Mouse (Mus musculus): ENCODE measurements around the gene Cebpb. TPM values are rescaled to one million over a fixed set of nuclear protein-coding genes. Genes with fewer than 3 reads are reported as not detected.

Gene Cebpb
- polyA plus RNA-seq, 1 experiment from 2014 or later = 14.0 TPM

DNA sequence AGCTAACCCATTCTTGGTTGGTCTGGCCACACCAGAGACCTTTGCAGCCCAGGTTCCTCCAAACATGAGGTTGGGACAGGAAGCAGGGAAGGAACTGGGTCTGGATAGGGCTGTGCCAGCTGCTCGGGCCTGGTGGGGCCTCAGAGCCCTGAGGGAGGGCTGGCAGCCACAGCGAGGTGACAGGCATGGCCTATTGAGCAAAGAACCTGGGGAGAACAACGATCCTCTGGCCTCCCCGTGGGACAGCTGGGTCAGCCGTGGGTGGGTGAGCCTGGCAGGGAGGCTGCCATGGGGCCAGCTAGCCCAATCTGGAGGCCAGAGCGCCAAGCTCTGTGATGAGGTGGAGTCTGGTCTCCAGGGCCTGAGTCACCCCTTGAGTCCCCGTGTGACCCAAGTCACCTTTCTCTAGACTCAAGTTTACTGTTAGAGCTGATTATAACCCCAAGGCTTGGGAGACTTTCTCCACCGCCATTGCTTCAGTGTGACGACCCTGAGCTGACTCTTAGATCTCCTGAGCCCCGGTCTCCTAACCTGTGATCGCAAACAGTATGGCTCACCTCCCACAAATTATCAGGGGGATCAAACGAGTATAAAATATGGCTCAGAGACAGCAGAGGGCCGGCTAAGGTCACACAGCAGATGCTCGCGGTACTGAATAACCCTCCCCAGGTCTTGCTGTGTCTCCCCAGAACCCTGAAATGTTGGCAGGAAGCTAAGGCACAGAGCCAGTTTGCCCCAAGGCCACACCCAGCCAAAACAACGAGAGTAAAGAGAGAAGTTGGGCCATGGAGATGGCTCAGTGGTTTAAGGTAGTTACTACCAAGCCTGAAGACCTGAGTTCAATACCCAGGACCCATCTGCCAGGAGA, 2.1 kb upstream of the Cebpb start:
- WGBS (ENCODE audit: insufficient replicate concordance) = 55% methylated on average over 16 of the region's 16 CpGs
- H3K27ac ChIP-seq (replicated peaks) = peak overlapping the region; percentile 83
- ATAC-seq (ENCODE audit: insufficient read depth) = no peak
- H3K9ac ChIP-seq = no peak overlapping the region
- H3K4me1 ChIP-seq (replicated peaks) = peaks cover 65% of the 10 kb centered on the region
- no peak overlapping the region for H3K4me3 ChIP-seq (replicated peaks)
- peak overlapping the region; percentile 91; the same call in 1 of the 2 replicates for H3K4me2 ChIP-seq
- H3K9me3 ChIP-seq (replicated peaks) = no peaks in the 10 kb centered on the region
- no peaks in the 10 kb centered on the region for H3K36me3 ChIP-seq (replicated peaks)
- H3K27me3 ChIP-seq = peaks cover 59% of the 10 kb centered on the region

DNA sequence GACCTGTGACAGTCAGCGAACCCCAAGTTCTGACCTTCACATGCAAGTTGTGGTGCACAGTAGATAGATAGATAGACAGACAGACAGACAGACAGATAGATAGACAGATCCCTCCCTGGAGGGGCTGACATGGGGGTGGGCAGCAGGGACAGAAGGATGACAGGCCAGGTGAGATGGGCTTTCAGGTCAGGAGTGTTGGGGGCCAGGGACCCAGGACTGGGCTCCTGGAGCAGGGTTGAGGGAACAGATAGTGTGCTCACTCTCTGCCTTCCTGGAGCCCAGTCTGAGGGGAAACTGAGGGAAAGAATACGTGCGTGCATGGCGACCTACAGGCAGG, 1.5 kb upstream of the Cebpb start:
- H3K4me2 ChIP-seq = peak overlapping the region; percentile 91
- peak overlapping the region; percentile 83 for H3K27ac ChIP-seq (replicated peaks)
- H3K9ac ChIP-seq = no peak overlapping the region
- no peak for ATAC-seq (ENCODE audit: insufficient read depth)
- H3K9me3 ChIP-seq (replicated peaks) = no peaks in the 10 kb centered on the region
- peaks cover 71% of the 10 kb centered on the region for H3K4me1 ChIP-seq (replicated peaks)
- no peaks in the 10 kb centered on the region for H3K36me3 ChIP-seq (replicated peaks)
- WGBS (ENCODE audit: insufficient replicate concordance) = 74% methylated on average over 4 of the region's 4 CpGs
- H3K27me3 ChIP-seq = peaks cover 63% of the 10 kb centered on the region
- no peak overlapping the region for H3K4me3 ChIP-seq (replicated peaks)

DNA sequence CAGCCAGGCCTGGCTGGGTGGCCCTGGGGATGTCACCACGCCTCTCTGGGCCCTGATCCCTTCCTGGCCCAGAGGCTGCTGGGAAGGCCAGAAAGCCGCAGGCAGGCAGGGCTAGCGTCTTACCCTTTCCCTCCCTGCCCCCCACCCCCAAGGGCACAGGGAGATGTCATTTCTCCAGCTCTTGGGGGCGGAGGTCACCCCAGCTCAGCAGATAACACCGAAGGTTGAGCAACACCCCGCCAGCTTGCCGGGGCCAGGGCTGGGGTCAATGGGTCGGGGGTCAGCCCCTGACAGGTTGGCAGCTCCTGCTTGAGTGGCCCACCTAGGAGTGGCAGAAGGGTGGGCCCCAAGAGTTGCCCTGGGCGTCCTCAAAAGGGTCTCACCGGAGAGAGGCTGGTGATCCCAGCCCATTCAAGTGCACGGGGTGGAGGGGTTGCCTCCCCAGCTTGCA, 1.0 kb upstream of the Cebpb start:
- ATAC-seq (ENCODE audit: insufficient read depth) = peak; percentile 19
- Histone ChIP-seq H3K9ac (no peak overlapping the region), H3K9me3 (replicated peaks) (no peaks in the 10 kb centered on the region), H3K27ac (replicated peaks) (peak overlapping the region; percentile 83), H3K4me3 (replicated peaks) (peak overlapping the region; percentile 71; the same call in 1 of the 2 replicates), H3K36me3 (replicated peaks) (no peaks in the 10 kb centered on the region), H3K4me1 (replicated peaks) (peaks cover 73% of the 10 kb centered on the region), H3K4me2 (peak overlapping the region; percentile 91), H3K27me3 (peaks cover 63% of the 10 kb centered on the region)
- 36% methylated on average over 11 of the region's 11 CpGs for WGBS (ENCODE audit: insufficient replicate concordance)

DNA sequence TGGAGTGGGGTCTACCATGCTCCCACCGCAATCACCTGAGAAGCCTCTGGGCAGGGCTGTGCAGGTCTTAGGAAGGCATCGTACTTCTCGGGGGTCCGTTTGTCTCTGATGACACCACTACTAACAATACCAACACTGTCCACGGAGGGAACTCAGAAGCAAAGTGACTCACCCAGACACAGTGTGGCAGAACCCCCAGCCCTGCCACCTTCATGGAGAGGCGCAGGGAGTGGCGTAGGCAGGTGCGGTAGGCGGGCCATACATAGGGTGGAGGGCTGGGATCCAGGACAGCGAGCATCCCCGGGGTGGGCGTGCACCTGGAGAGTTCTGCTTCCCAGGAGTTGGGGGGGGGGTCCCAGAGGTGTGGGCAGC, 603 bp upstream of the Cebpb start:
- Histone ChIP-seq H3K36me3 (replicated peaks) (no peaks in the 10 kb centered on the region), H3K9ac (peak overlapping the region; percentile 64), H3K4me1 (replicated peaks) (peaks cover 73% of the 10 kb centered on the region), H3K4me3 (replicated peaks) (peak overlapping the region; percentile 71), H3K27ac (replicated peaks) (peak overlapping the region; percentile 83), H3K9me3 (replicated peaks) (no peaks in the 10 kb centered on the region), H3K4me2 (peak overlapping the region; percentile 91), H3K27me3 (peaks cover 63% of the 10 kb centered on the region)
- 35% methylated on average over 12 of the region's 12 CpGs for WGBS (ENCODE audit: insufficient replicate concordance)
- ATAC-seq (ENCODE audit: insufficient read depth) = peak; percentile 35

GRCm38 (mm10) chr2:167689501-167690218, 945 bp downstream of the Cebpb start, which contains the start of gene Tmem189:
TSS of gene Tmem189 (minus strand) at chr2:167689822.
- Histone ChIP-seq H3K27me3 (peaks cover 63% of the 10 kb centered on the region), H3K36me3 (replicated peaks) (peaks cover 4% of the 10 kb centered on the region; the same call in 1 of the 2 replicates), H3K4me2 (peak within 1 kb of the TSS; percentile 91), H3K27ac (replicated peaks) (peak within 1 kb of the TSS; percentile 83), H3K4me1 (replicated peaks) (peaks cover 68% of the 10 kb centered on the region), H3K9me3 (replicated peaks) (no peaks in the 10 kb centered on the region), H3K9ac (peak within 1 kb of the TSS; percentile 64), H3K4me3 (replicated peaks) (peak within 1 kb of the TSS; percentile 71)
- WGBS (ENCODE audit: insufficient replicate concordance) = under 1% methylated on average over 99 of the region's 99 CpGs
- ATAC-seq (ENCODE audit: insufficient read depth) = no peak

- peaks cover 60% of the 10 kb centered on the region for H3K27me3 ChIP-seq
- peaks cover 62% of the 10 kb centered on the region for H3K4me1 ChIP-seq (replicated peaks)
- peak overlapping the region; percentile 55 for H3K9ac ChIP-seq
- peak overlapping the region; percentile 71 for H3K4me3 ChIP-seq (replicated peaks)
- peaks cover 4% of the 10 kb centered on the region; the same call in 1 of the 2 replicates for H3K36me3 ChIP-seq (replicated peaks)
- H3K9me3 ChIP-seq (replicated peaks) = no peaks in the 10 kb centered on the region
- no peak for ATAC-seq (ENCODE audit: insufficient read depth)
- H3K27ac ChIP-seq (replicated peaks) = peak overlapping the region; percentile 35; the same call in 1 of the 2 replicates
- H3K4me2 ChIP-seq = peak overlapping the region; percentile 91
- WGBS (ENCODE audit: insufficient replicate concordance) = 18% methylated on average over 15 of the region's 15 CpGs
Measured at GRCm38 (mm10) chr2:167690219-167690961, 1.7 kb downstream of the Cebpb start.

- Histone ChIP-seq H3K9me3 (replicated peaks) (no peaks in the 10 kb centered on the region), H3K9ac (peak overlapping the region; percentile 55), H3K4me1 (replicated peaks) (peaks cover 57% of the 10 kb centered on the region), H3K36me3 (replicated peaks) (peaks cover 4% of the 10 kb centered on the region; the same call in 1 of the 2 replicates), H3K4me2 (peak overlapping the region; percentile 91), H3K27ac (replicated peaks) (peak overlapping the region; percentile 35; the same call in 1 of the 2 replicates), H3K27me3 (peaks cover 58% of the 10 kb centered on the region), H3K4me3 (replicated peaks) (peak overlapping the region; percentile 71)
- no peak for ATAC-seq (ENCODE audit: insufficient read depth)
- 59% methylated on average over 12 of the region's 12 CpGs for WGBS (ENCODE audit: insufficient replicate concordance)
Measured at GRCm38 (mm10) chr2:167690962-167691311, 2.2 kb downstream of the Cebpb start.

GRCm38 (mm10) chr2:167691410-167691809, 2.7 kb downstream of the Cebpb start:
- Histone ChIP-seq H3K9ac (0 out of 2 replicates have a peak overlapping the region, but pooled peaks have one; percentile 55), H3K4me1 (replicated peaks) (peaks cover 54% of the 10 kb centered on the region), H3K9me3 (replicated peaks) (no peaks in the 10 kb centered on the region), H3K27me3 (peaks cover 56% of the 10 kb centered on the region), H3K4me3 (replicated peaks) (peak overlapping the region; percentile 71), H3K27ac (replicated peaks) (no peak overlapping the region), H3K4me2 (peak overlapping the region; percentile 91), H3K36me3 (replicated peaks) (peaks cover 4% of the 10 kb centered on the region; the same call in 1 of the 2 replicates)
- ATAC-seq (ENCODE audit: insufficient read depth) = no peak
- WGBS (ENCODE audit: insufficient replicate concordance) = 70% methylated on average over 6 of the region's 6 CpGs

- Histone ChIP-seq H3K27me3 (peaks cover 49% of the 10 kb centered on the region), H3K9me3 (replicated peaks) (no peaks in the 10 kb centered on the region), H3K36me3 (replicated peaks) (peaks cover 4% of the 10 kb centered on the region; the same call in 1 of the 2 replicates), H3K4me3 (replicated peaks) (peak overlapping the region; percentile 71), H3K27ac (replicated peaks) (peak overlapping the region; percentile 14; the same call in 1 of the 2 replicates), H3K4me1 (replicated peaks) (peaks cover 48% of the 10 kb centered on the region), H3K4me2 (peak overlapping the region; percentile 91), H3K9ac (no peak overlapping the region)
- ATAC-seq (ENCODE audit: insufficient read depth) = no peak
- WGBS (ENCODE audit: insufficient replicate concordance) = 75% methylated on average over 14 of the region's 14 CpGs
Measured at GRCm38 (mm10) chr2:167691871-167692661, 3.4 kb downstream of the Cebpb start.

DNA sequence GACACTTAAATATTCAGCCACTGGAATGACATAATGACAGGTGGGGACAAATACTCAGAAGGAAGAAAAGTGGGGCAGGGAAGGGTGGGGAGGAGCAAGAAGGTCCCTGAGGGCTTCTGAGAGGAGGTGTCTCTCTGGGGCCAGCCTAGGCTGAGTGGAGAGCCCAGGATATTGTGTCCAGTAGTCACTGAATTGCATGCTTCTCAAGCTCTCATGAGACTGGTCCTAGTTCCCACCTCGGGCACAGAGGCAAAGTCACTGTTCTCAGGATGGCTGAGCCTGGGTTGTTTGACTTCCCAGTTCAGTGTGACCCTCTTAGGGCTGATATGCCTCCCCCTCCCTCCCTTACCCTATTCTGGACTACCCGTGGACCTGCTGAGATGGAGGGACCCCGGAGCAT, 4.1 kb downstream of the Cebpb start:
- no peak overlapping the region for H3K4me3 ChIP-seq (replicated peaks)
- H3K9me3 ChIP-seq (replicated peaks) = no peaks in the 10 kb centered on the region
- no peak overlapping the region; the same call in 1 of the 2 replicates for H3K27ac ChIP-seq (replicated peaks)
- peaks cover 42% of the 10 kb centered on the region for H3K27me3 ChIP-seq
- H3K36me3 ChIP-seq (replicated peaks) = peaks cover 4% of the 10 kb centered on the region; the same call in 1 of the 2 replicates
- no peak for ATAC-seq (ENCODE audit: insufficient read depth)
- H3K4me1 ChIP-seq (replicated peaks) = peaks cover 46% of the 10 kb centered on the region
- WGBS (ENCODE audit: insufficient replicate concordance) = 56% methylated on average over 3 of the region's 3 CpGs
- no peak overlapping the region for H3K9ac ChIP-seq
- no peak overlapping the region; the same call in 1 of the 2 replicates for H3K4me2 ChIP-seq

Measured in liver, embryonic 15.5 days (tissue).